Mouse (Mus musculus) heart, adult 2 months (tissue): ENCODE data around the gene Arhgap29. TPM values are rescaled to one million over a fixed set of nuclear protein-coding genes. Genes with fewer than 3 reads are reported as not detected.

ENCODE experiments used
- DNase-seq, 2 experiments: peaks; one replicate each; pipeline ENCODE4 v3.0.0; 2021
- H3K27ac ChIP-seq: fragments of 200-600 bp; 2 replicates; pipeline ENCODE4 v1.8.1; 2022
- H3K27me3 ChIP-seq: fragments of 200-500 bp; 2 replicates; pipeline ENCODE4 v1.6.1; 2012; ENCODE audit warnings: mild to moderate bottlenecking, low read length, inconsistent platforms, mixed read lengths; ENCODE audit not compliant: control insufficient read depth, insufficient read depth
- H3K36me3 ChIP-seq: fragments of 200-500 bp; 2 replicates; pipeline ENCODE4 v1.6.1; 2012; ENCODE audit warnings: low read length, inconsistent platforms; ENCODE audit not compliant: control insufficient read depth, insufficient read depth
- H3K4me1 ChIP-seq: fragments of 200-500 bp; 2 replicates; pipeline ENCODE4 v1.6.1; 2011; ENCODE audit warnings: low read length; ENCODE audit not compliant: control insufficient read depth, insufficient read depth
- H3K4me3 ChIP-seq: fragments of 200-600 bp; 2 replicates; pipeline ENCODE4 v1.8.1; 2022
- H3K79me2 ChIP-seq: fragments of 200-500 bp; replicated peaks from 2 replicates; pipeline ENCODE4 v1.6.1; 2012; ENCODE audit warnings: mild to moderate bottlenecking, inconsistent platforms, low read length, moderate library complexity, mixed read lengths; ENCODE audit not compliant: control insufficient read depth, insufficient read depth
- H3K9ac ChIP-seq: fragments of 200-500 bp; 2 replicates; pipeline ENCODE4 v1.6.1; 2012; ENCODE audit warnings: low read depth, mild to moderate bottlenecking, control low read depth, inconsistent platforms, low read length, mixed read lengths
- CTCF ChIP-seq: fragments of 200-600 bp; IDR thresholded peaks from 2 replicates; pipeline ENCODE4 v1.8.1; 2022; ENCODE audit warnings: antibody characterized with exemption, mild to moderate bottlenecking, moderate library complexity
- EP300 ChIP-seq: fragments of 200-500 bp; IDR thresholded peaks from 2 replicates; pipeline ENCODE4 v1.6.1; 2011; ENCODE audit warnings: low read depth, low read length, control low read depth; ENCODE audit not compliant: insufficient read depth
- POLR2A ChIP-seq: fragments of 200-500 bp; IDR thresholded peaks from 2 replicates; pipeline ENCODE4 v1.6.1; 2011; ENCODE audit warnings: mild to moderate bottlenecking, low read depth, low read length, control low read depth; ENCODE audit not compliant: insufficient read depth
- WGBS: fragments of 180-500 bp; shearing (Covaris S2); methylation state at CpG from one replicate; pipeline ENCODE4 v1.1.7; 2018; 5-methylcytosine and 5-hydroxymethylcytosine counted together
- intact Hi-C: fragments of 180-260 bp; cut with DNase I; formaldehyde crosslinking; loops from one replicate; pipeline ENCODE4 v1.15.1; 2025
- polyA plus RNA-seq: library from polyadenylated mRNA; depleted of rRNA; stranded (reverse); fragments of >200 nt; gene quantifications from 2 replicates; pipeline ENCODE4 v1.2.3, GENCODE M21; 2012
- total RNA-seq, 2 experiments: library from RNA; stranded (reverse); gene quantifications; 2 replicates each; pipeline ENCODE4 v1.2.3; 2021

Arhgap29 gene
- total and polyA plus RNA-seq, 3 experiments = 30.7 to 41.2 (median 38.6) TPM

DNA sequence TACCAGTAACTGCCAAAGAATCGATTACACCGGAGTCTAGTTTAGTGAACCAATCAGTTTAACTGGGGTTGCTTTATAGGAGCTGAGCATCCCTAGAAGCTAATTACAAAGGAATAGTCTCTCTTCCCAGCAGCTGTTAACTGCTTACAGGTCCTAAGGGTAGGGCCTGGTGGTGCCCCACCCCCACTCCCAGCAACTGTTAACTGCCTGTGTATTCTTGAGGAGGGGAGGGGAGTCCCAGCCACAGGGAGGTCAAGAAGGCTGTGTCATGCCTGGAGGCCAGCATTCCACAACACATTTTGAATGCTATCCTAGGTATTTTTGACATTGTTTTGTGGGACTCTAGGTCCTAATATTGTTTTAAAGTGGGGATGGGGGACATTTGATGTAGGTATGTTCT lies 47.6 kb downstream of the Arhgap29 start:
- intact Hi-C loops = loop anchor here (2.0 to 5.0 kb wide), 2 partner anchors 27 to 92 kb away; no protein-coding TSS in a partner anchor
- no peak overlapping the region for H3K9ac ChIP-seq
- H3K36me3 ChIP-seq = peaks cover 54% of the 10 kb centered on the region
- no peaks in the 10 kb centered on the region for H3K27me3 ChIP-seq
- peaks cover 9% of the 10 kb centered on the region for H3K4me1 ChIP-seq
- WGBS = 85% methylated on average over 2 of the region's 2 CpGs
- TF ChIP-seq POLR2A (no peak), CTCF (no peak), EP300 (no peak)
- peaks cover 4% of the 10 kb centered on the region for H3K79me2 ChIP-seq
- H3K27ac ChIP-seq = no peak overlapping the region
- no peak for DNase-seq
- H3K4me3 ChIP-seq = no peak overlapping the region

DNA sequence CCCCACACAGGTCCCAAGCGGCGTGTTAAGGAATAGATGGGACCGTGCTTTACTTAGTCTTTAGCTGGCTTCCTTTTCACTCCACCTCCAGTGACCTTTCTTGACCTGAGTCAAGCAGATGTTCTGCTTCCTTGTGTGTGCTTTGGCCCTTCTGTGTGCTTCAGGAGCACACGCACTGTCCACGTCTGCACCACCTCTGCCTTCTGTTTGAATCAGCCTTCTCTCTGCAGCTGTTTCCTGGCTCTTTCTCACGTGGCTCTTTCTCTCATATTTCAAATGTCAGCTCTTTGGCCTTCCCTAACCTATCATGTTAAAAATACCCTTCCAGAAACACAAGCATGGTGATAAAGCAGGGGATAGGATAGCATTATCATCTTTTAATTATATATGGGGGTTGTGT lies 49.2 kb downstream of the Arhgap29 start:
- Histone ChIP-seq H3K9ac (no peak overlapping the region), H3K79me2 (0 out of 2 replicates have a peak, but pooled peaks cover 2% of the 10 kb centered on the region), H3K27ac (no peak overlapping the region), H3K4me1 (peaks cover 9% of the 10 kb centered on the region), H3K27me3 (no peaks in the 10 kb centered on the region), H3K36me3 (peaks cover 42% of the 10 kb centered on the region), H3K4me3 (no peak overlapping the region)
- TF ChIP-seq POLR2A = no peak
- no peak for TF ChIP-seq EP300
- TF ChIP-seq CTCF = no peak
- intact Hi-C loops = loop anchor here (2.0 to 5.0 kb wide), 2 partner anchors 29 to 91 kb away; no protein-coding TSS in a partner anchor
- WGBS = 32% methylated on average over 6 of the region's 6 CpGs
- DNase-seq = no peak

DNA sequence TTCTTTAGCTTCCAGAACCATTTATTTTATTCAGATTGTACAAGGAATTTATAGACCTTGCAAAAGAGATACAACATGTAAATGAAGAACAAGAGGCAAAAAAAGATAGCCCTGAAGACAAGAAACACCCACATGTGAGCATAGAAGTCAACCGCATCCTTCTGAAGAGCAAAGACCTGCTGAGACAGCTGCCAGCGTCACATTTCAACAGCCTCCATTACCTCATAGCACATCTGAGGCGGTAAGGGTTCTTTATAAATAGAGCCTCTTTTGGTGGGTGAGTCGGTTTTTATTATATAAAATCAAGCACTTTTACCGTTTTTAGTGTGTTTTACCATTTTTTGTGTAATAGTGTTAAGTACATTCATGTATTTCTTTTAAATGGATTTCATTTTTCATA lies 57.5 kb downstream of the Arhgap29 start:
- intact Hi-C loops = no loop called here
- 83% methylated on average over 5 of the region's 5 CpGs for WGBS

DNA sequence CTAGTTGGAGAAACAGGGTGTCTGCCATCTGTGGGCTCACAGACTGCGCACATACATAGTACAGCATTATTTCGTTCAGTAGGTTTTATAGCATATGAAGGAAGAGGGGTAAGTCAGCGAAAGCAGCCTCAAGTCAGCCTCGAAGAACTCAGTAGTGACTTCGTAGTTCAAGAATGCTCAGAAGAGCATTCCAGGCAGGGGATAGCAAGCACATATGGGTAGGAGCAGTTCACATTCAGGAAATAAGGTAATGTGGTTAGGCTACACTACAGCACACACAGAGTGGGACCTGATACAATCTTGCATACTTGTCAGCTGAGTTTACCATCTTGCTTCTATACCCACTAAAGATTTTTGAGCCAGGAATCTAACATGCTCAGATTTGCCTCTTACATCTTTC lies 58.0 kb downstream of the Arhgap29 start:
- no peak overlapping the region for H3K9ac ChIP-seq
- H3K36me3 ChIP-seq = peaks cover 18% of the 10 kb centered on the region
- H3K27ac ChIP-seq = no peak overlapping the region
- intact Hi-C loops = no loop called here
- TF ChIP-seq POLR2A = no peak
- no peaks in the 10 kb centered on the region; the same call in 1 of the 2 replicates for H3K4me1 ChIP-seq
- H3K4me3 ChIP-seq = no peak overlapping the region
- H3K27me3 ChIP-seq = no peaks in the 10 kb centered on the region
- WGBS = 69% methylated on average over 5 of the region's 5 CpGs
- no peak for DNase-seq
- no peaks in the 10 kb centered on the region for H3K79me2 ChIP-seq

More for the DNA sequence above, 57.5 kb downstream of the Arhgap29 start:
- H3K9ac ChIP-seq = no peak overlapping the region
- H3K79me2 ChIP-seq = no peaks in the 10 kb centered on the region
- H3K36me3 ChIP-seq = peaks cover 18% of the 10 kb centered on the region
- H3K4me1 ChIP-seq = no peaks in the 10 kb centered on the region; the same call in 1 of the 2 replicates
- TF ChIP-seq POLR2A (no peak), CTCF (no peak), EP300 (no peak)
- H3K27ac ChIP-seq = no peak overlapping the region
- H3K27me3 ChIP-seq = no peaks in the 10 kb centered on the region
- H3K4me3 ChIP-seq = no peak overlapping the region
- no peak for DNase-seq

DNA sequence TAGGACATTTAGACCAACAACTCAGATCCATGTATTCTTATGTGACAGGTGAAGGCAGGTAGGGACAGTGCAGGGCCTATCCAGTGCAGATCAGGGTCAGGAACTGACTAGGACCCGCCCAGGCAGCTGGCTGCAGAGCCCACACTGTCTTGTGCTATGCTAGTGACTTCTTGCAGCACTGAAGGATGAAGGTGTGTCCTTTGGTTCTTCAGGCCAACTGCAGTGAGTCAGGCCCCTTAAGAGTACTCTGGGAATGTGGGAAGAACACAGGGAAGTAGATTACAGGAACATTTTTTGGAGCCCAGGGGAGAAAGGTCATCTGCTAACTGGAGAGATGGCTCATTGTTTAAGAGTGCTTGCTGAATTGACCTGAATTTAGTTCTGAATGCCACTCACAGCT lies 60.1 kb downstream of the Arhgap29 start:
- peaks cover 23% of the 10 kb centered on the region for H3K36me3 ChIP-seq
- no peaks in the 10 kb centered on the region; the same call in 1 of the 2 replicates for H3K4me1 ChIP-seq
- DNase-seq = no peak
- no peak for TF ChIP-seq EP300
- no peak for TF ChIP-seq CTCF
- TF ChIP-seq POLR2A = no peak
- 74% methylated on average over 1 of the region's 1 CpGs for WGBS
- intact Hi-C loops = no loop called here
- H3K27me3 ChIP-seq = no peaks in the 10 kb centered on the region
- no peak overlapping the region for H3K27ac ChIP-seq
- no peak overlapping the region for H3K9ac ChIP-seq
- no peaks in the 10 kb centered on the region for H3K79me2 ChIP-seq
- no peak overlapping the region for H3K4me3 ChIP-seq

DNA sequence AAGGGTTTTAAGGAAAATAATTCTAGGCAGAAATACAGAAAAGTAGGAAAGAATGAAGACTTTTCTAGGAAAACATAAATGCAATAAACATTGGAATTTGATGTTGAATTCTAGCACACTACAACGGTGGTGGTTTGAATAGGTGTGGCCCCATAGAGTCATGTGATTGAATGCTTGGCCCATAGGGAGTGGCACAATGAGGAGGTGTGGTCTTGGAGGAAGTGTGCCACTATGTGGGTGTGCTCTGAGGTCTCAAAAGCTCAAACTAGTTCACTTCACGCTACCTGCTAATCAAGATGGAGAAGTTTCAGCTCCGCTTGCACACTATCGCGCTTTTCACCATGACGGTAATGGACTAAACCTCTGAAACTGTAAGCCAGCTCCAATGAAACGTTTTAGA lies 66.1 kb downstream of the Arhgap29 start:
- TF ChIP-seq EP300 = no peak
- TF ChIP-seq POLR2A = no peak
- no peak for TF ChIP-seq CTCF
- no peak for DNase-seq
- Histone ChIP-seq H3K27me3 (no peaks in the 10 kb centered on the region), H3K36me3 (peaks cover 7% of the 10 kb centered on the region), H3K9ac (no peak overlapping the region), H3K4me3 (no peak overlapping the region), H3K4me1 (no peaks in the 10 kb centered on the region), H3K79me2 (no peaks in the 10 kb centered on the region), H3K27ac (no peak overlapping the region)
- intact Hi-C loops = no loop called here
- 92% methylated on average over 7 of the region's 7 CpGs for WGBS
